Mouse (Mus musculus) layer of hippocampus, adult 11-12 months (tissue): ENCODE results near the gene Gsc2.
A peak's percentile ranks its signal among the peaks of the same experiment; 100 is the strongest.
"Not testable (repeated sequence)": the region's sequence is repeated elsewhere in the genome, so short reads cannot be mapped to it uniquely, and the experiment has no call there.

ENCODE experiments used
- DNase-seq: peaks from one replicate; pipeline ENCODE4 v3.0.0; 2022; ENCODE audit warnings: low spot score

The Gsc2 gene

DNA sequence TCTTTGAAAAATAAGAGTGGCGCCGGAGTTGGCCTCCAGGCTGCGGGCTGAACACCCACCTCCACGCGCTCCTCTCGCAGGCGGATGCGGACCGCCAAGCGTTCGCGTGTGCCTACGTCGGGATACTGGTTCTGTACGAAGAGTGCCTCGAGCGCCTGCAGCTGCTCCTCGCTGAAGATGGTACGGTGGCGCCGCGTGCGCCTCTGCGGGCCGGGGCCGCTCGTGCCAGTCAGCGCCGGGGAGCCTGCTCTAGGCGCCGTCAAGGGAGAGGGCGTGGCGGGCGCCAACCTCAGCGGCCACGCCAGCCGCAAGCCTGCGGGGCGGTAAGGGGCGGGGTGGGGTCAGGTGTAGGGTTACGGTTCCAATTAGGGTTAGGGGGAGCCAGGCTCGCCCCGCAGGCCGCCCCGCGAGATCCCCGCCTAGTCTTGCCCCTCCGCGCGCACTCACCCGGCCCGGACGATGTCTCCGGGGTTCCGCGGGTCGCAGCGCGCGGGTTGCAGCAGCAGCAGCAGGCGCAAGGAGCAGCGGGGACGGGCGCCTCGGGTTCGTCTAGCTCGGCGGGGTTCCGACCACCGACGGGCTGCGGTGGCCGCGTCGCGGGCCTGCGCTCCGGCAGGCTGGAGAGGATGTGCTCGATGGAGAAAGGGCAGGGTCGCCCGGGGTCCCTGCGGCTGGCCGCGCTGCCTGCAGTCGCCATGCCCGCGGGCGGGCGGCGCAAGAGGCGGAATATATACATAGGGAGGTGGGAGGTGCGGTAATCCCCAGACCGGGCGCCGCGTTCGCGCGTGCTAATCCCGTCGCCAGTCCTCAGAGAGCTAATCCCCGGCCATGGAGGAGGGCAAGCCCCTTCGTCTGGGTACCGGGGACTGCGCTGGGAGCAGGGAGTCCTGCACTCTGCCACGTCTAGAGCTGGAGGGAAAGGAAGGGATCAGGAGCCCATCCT lies at the start of gene Gsc2:
Gene Gsc2 (minus strand): TSS at position 753 of the 943 bp plus-strand sequence.
- DNase-seq: no peak

DNA sequence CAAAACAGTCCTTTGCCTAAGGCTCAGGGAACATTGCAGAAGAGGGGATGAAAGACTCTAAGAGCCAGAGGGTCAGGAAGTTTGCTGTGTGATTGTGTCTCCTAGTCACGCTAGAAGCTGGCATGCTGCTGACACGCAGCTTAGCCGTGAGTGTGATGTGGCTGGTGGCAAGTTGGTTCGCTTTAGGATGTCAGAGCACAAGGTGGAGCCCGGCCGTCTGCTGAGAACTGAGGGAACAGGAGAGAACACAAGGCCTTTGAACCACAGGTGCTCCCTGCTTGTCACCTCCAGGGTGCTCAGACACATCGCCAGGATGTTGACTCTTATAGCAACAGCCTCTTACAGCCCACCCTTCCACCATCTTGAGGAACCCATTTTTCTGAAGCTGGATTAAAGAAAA lies 47.2 kb upstream of the Gsc2 start:
- DNase-seq: no peak

DNA sequence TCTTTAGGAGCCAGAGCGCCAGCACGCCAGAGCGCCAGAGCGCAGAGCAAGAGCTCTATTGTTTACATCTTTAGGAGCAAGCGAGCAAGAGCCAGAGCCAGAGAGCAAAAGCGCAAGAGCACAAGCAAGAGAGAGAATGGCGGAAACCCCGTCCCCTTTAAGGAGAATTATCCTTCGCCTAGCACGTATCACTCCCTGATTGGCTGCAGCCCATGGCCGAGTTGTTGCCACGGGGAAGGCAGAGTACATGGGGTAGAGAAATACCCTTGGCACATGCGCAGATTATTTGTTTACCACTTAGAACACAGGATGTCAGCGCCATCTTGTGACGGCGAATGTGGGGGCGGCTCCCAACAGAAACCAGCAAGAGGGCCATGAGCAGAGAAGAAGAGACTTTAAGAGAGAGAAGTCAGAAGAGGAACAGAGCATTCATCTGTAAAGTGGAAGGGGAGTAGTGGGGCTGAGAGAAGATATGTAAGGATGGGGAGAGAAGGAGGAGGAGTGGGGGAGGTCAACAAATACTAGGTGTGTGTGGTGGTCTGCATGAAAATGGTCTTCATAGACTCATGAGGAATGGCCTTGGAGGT lies 41.3 kb upstream of the Gsc2 start:
- not testable (repeated sequence) for DNase-seq

DNA sequence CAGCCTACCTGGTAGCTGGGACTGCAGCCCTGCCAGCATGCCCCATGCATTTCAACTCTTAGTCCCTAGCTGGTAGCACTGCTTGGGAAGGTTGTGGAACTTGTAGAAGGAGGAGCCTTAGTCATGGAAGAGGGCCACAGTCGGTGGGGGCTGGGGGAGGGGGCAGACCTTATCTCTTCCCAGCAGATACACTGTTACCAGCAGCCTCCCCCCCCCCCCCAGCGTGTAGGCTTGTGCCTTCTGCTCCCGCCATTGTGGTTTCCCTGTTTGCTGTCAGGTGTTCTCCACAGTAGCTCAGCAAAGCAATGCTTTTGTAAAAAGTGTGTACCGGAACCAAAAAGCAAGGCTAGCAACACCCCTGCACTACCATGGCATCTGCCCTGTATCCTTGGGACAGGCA lies 36.8 kb upstream of the Gsc2 start:
- no peak for DNase-seq

DNA sequence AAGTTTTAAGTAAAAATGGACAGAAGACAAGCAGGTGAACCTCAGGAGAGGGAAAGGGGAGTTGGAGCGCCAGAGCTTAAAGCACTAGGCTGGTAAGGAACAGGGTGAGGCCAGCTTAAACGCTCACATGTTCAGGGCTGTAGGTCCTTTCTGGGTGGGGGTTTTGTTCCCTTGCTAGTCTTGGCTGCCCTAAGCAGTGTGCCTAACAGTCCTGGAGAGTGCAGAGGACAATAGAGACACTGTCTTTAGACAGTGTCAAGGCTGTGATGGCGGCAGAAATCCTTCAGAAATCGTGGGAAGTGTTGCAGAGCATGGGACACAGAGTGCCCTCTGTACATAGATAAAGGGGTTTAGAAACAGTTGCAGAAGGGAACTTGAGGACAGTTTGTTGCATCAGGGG lies 35.2 kb upstream of the Gsc2 start:
- no peak for DNase-seq

DNA sequence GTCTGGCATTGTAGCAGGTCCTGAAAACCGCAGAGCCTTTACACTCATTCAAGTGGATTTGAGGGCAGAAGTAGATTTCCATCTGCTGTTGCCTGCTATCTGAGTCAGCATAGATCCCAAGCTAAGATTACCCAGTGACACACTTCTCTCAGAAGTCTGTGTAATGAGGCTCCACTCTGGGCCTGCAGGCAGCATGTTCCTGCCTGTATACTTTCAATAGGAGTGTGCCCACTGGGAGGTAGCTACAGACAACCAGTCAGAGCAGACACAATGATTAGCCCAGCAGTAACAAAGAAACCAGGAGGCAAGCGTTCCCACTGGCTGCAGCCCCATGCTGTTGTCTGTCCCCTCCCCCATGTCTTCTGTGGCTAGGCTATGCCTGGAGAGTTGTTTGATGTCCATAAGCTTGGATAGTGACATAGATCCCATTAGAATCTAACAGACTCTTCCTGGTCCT lies 34.6 kb upstream of the Gsc2 start:
- DNase-seq: no peak

DNA sequence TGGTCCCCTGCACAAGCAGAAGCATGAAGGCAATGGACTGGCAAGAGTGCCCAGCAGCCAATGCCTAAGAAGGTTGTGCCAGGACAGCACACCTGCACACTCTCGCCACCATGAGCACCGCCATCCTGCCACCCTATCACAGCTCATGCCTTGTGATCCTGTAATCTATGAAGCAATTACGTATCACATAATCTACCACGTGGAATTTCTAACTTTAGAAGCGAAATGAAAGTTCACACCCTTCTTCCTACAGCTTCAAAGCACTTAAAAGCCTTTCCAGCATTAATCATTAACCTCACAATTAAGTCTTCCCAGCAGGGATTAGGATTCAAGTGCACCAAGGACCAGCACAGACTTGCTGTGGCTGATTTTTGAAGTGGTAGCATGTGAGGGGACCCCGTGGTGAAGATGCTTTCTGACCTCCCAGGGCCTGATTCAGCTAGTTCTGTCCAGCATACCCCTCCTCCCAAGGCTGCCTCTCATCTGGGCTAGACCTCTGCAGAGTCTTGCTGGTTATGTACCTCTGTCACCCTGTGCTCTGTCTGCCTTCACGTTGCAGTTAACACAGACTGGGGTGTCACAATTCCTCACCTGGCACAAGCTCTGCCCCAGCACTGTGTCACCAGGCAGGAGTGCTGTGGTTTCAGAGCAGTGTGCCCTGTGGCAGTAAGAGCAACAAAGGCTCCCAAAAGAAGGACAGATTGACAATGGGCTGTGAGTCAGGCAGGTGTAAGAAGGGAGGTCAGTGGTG lies 30.4 kb upstream of the Gsc2 start:
- no peak for DNase-seq

DNA sequence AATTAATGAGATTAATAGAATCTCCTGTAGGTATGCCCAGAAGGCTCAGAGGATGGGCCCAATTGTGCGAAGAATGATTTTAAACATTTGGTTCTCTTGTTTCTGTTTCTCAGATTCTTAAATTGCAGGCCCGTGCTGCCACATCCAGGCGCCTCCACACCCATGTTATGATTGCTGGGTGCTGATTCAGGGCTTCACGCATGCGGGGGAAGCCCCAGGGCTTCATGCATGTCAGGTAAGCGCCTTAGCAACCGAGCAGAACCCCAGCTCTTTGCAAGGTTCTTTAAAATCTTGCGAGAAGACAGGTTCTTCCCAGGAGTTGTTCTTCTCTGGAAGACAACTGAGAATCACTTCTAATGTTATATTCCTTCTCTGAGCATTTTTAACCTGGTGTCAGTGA lies 28.6 kb upstream of the Gsc2 start:
- DNase-seq: no peak

DNA sequence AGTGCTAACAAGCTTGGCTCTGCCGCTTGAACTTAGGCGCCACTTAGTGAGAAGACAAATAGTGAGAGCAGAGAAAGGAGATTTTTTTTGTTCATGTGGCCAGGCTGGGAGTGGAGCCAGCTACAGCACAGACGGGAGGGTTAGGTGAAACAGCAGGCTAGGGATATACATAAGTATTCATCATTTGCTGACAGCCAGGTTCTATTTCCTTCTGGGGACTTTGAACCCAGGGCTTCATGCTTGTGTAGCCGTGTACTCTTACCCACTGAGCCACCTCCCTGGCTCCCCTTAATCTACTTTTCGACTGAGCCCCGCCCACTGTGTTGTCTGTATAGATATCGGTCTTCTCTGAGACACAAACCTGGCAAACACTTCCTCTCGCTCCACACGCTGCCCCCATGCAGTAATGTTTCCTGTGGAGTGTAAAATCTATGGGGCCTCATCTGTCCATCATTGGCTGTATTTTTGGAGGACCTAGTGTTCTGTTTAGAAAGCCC lies 24.4 kb upstream of the Gsc2 start:
- no peak for DNase-seq

DNA sequence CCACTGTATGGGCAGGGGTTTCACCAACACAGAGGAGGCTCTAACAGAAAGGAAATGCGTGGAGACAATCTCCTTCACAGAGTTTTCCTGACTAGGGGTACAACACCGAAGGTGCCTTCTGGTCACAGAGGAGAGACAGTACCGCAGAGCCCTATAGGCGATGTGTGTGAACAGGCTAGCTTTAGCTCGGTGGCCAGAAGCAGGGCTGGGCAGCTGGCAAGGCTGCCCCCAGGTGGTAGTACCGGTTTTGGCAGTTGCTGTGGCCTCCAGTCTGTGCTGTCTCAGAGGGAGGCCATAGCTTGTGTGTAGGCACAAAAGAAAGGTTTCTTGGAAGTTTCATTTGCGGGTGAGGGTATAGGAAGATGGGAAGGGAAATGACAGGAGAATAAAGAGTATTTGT lies 24.0 kb upstream of the Gsc2 start:
- DNase-seq: peak; percentile 66

DNA sequence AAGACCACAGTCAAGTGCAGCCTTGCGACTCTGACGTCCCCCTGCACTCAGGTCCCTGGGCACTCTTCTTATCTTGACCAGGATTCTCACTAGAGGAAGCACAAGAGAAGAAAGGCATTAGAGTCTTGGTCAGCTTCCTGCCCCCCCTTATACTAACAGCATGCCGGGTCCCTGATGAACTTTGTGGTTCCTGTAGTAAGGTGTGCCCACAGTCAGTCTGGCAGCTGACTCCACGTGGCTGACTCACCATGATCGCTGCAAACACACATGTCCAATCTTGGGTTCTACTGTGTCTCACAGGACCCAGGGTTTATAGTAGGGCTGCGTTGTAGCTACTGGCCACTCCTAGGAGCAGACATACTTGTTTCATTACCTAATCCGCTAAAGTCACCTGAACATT lies 23.3 kb upstream of the Gsc2 start:
- no peak for DNase-seq

DNA sequence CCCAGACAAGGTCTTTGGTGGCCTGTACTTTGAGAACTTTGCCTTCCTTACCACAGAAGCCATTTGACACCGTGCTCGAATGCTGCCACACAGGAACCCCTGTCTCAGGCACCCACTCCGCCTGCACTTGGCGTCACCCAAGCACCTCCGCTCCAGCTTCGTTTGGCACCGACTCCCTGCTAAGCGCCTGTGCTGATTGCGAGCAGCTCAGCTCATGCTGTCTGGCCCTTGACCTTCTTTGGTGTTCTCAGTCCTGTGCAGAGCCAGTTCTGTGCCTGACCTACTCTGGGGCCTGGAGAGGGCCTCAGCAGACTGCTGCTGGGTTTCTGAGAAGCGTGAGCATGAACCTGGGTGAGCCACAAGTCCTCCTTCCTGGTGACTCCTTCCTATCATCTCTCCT lies 21.9 kb upstream of the Gsc2 start:
- DNase-seq: no peak

DNA sequence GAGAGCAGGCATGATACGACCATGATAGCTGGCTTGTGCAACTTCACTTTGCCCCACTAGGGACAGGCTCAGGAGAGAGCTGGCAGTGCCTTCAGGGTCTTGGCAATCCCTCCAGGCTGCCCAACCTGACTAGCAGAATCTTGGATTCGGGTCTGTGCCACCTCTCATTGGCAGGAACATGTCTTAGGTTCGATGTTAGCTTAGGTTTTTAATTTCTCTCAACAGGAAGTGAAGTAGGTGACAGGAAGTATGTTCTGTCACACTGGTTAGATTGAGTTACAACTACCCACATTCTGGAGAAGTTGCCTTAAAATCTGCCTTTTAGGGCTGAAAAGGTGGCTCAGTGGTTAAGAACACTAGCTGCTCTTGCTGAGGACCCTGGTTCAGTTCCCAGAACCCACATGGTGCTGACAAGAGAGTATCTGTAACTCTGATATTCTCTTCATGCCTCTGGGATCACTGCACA lies 19.6 kb upstream of the Gsc2 start:
- DNase-seq: no peak

DNA sequence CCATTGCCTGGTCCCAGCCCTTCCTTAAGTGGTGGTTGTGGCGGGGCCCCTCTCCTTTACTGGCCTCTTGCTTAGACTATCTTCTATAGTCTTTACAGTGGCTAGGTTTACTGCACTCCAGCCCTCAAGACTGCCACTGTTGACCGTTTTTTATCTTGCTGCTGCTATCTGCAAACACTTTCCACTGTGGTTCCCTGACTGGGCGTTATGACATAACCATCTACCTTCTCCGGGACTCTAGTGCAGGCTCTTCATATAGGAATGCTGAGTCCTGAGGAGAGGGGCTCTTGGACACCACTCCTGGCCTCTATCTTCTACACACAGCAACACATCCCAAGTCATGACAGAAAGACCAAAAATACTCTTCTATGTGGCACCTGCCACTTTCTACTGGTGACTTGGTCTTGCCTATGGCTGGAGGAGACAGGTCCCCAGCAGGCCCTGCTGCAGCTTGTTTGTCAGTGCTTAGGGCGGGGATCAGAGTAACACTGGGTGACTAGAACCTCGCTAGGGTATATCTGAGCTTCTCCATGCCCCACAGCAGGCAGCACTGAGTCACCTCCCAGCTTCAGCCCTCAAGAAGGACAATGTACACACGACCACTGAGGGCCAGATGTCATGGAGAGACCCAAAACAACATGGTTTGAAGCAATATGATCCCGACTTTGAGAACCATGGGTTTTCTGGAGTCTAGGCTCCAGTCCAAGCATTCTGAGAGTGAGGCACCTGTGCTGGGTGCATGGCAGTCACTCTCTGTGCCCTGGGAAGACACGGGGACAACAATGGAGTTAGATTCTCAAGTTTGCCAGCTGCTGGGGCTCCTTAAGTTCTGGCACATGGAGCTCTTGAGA lies 19.0 kb upstream of the Gsc2 start:
- DNase-seq: no peak

DNA sequence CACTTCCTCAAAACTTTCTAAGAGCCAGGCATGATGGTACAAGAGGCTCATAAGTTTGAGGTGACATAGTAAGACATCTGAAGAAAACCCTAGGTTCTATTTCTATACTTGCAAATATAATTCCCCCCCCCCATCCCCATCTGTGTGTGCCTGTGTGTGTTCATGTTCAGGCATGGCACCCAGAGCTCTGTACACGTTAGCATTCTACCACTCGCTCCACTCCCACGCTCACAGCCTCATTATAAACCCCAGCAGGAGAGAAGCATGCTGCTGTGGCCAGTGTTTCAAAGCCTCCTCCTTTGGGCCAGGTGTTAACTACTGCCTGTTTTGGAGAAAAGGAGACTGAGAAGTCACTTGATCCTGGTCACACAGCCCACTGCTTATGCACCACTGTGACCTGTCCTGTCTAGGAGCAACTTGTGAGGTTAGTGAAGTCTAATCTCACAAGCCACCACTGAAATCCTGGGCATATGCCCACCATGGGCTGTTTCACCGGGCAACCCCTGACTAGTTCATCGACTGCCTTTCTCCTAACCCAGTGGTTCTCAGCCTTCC lies 17.1 kb upstream of the Gsc2 start:
- DNase-seq: no peak

DNA sequence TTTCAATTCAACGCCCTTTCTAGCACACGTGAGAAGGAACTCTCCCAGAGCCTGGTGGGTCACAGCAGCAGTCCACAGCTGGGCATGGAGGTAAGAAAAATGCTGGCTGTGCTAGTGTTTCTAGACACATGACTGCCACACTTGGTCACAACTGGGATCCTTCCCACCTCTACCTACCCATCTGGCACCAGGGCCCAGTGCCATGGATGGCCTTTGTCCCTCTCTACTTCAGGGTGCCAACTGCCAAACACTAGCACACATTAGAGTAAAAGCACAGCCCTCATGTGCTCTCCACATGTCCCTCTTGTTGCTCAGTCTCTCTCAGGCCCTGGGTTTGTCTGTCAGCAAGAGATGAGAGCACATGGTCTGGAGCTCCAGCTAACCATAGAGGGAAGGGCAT lies 14.8 kb upstream of the Gsc2 start:
- no peak for DNase-seq

DNA sequence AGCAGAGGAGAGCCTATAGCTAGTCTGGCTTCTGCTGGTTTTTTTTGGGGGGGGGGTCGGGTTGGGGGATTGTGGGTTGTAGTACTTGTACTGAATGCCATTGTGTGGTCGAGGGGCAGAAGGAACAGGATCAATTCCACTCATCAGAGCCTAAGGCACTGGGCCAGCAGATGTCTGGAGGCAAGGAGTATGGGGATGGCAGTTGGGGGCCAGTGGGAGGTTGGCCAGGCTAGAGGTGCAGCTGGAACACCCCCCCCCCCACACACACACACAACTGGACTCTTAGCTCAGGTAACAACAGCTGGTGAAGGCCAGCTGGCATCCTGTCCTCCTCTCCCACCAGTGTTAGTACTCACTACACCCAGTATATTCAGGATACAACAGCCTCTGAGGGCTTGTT lies 14.4 kb upstream of the Gsc2 start:
- DNase-seq: no peak

DNA sequence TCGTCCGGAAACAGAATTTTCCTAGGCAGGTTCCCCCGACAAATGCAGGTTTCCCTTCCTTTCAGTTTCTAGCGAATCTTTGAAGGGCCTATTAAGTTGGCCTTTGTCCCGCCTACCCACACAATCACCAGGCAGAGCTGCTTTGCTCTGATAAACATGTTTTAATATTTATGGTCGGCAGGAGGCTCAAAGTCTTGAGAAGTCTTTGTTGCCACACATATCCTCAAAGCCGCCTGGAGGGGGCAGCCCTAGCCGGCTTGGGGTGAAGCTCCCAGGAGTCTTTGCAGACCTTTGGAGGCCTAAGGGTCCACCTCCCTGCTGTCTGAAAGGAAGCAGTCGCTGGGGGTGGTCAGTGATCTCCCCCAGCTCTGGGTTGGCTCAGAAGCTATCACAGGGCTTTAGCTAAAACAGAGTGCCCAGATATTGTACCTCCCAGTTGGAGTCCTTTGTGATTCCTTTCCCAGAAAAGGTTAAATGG lies 13.8 kb upstream of the Gsc2 start:
- peak; percentile 67 for DNase-seq

DNA sequence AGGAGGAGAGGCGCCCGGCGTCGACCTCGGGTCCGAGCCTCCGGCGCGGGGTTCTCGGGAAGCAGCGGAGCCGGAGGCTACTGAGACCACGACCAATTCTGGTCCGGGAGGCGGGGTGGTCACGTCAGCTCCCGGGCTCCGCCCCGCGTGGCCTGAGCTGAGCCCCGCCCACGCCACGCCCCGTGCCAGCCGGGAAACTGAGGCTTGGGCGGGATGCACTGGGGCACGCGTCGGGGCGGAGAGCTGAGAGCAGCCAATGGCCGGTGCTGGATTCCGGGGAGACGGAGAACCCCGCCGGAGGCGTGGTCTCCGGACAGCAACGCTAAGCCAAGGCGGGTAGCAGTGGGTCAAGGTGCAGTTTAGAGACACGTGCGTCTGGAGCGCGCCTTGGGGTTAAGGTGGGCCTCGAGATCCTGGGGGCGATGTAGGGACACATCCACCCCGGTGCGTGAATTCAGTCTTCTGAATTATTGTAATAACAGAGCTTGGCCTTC lies 13.3 kb upstream of the Gsc2 start, which contains the start of gene Slc25a1:
Gene Slc25a1 (minus strand): TSS at position 133 of the 494 bp plus-strand sequence.
- peak; percentile 88 for DNase-seq

DNA sequence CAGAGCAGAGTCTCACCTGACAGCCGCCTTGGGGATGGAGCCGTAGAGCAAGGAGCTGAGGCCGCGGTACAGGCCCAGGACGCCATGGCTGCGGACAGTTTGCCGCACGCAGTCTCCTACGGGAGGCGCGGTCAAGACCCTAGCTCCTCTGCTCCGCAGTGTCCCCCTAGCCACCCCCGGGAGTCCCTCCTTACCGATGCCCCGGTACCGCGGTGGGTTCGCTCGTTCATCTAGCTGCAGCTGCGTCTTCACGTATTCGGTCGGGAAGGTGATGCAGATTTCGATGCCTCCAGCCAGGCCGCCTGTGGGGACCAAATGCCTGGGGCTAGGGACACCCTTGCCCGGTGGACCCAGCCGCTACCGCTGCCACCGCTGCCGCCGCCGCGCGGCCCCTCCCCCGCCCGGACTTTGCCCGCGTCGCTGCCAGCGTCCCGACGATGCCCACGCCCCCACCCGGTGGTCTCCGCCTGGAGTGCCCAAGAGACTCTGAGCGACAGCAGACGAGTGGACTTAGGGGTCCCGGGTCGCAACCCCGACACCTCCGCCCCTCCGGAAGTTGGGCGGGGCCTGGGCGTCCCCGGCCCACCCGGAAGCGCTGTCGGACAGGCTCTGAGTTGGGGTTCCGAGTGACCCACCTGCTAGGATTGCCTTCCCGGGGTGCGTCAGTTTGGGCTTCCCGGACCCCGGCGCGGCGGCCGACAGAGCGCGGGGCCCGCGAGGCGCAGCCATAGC lies 12.7 kb upstream of the Gsc2 start:
- no peak for DNase-seq
